Mouse (Mus musculus): ENCODE results near the gene Otud1.

The Otud1 gene

DNA sequence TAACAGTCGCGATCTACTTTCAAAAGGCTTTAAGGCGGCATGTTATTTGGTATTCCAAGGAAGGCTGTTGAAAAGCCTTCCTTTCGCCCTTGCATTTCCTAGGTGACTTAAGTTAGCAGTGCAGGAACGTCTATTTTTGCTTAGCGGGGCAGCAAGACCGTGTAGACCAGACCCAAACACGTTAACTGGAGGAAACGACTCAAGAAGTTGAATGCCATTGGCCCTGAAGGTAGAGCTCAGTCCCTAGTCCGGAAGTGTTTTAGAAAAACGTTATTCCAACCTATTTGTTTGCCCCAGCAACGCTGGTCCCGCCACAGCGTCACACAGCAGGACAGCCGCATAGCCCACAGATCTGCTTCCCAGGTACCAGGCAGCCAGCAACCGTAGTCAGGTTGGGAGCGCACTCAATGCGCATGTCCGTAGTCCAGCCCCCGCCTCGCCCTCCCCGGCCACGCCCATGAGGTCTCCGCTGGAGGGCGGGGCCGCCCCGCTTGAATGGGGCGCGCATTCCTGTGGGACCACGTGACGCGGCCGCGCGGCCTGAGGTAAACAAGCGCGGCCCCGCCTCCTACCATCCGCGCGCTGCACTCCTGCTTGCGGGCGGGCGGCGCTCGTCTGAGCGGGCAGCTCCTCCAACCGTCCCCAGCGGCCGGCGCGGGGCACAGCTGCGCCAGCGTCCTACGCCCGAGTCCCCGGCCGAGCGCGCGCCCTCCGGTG, at the start of gene Otud1:
Gene Otud1, plus strand, starts transcription at position 595 of the 717 bp plus-strand sequence.
- DNase-seq (ENCODE audit: low read depth in 1 of 2, low spot score in 2 of 2): peak; percentile 75 to 88

DNA sequence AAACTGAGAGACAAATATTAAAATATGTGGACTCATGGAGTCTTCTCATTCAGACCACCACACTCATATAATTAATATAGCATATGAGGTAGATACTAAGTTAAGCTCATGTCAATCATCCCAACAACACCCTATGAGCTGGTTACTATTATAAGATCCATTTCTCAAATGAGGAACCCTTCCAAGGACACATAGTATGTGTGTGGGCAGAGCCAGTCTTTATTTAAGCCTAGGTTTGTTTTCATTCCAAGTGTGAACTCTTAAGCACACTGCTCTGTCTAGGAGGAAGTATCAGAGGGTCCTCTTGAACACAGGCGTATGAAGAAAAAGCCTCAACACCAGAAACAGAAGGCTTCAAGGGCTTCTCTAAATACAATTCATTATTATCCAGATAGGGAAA, 49.7 kb upstream of the Otud1 start:
- no peak for DNase-seq (ENCODE audit: low read depth in 1 of 2, low spot score in 2 of 2)

DNA sequence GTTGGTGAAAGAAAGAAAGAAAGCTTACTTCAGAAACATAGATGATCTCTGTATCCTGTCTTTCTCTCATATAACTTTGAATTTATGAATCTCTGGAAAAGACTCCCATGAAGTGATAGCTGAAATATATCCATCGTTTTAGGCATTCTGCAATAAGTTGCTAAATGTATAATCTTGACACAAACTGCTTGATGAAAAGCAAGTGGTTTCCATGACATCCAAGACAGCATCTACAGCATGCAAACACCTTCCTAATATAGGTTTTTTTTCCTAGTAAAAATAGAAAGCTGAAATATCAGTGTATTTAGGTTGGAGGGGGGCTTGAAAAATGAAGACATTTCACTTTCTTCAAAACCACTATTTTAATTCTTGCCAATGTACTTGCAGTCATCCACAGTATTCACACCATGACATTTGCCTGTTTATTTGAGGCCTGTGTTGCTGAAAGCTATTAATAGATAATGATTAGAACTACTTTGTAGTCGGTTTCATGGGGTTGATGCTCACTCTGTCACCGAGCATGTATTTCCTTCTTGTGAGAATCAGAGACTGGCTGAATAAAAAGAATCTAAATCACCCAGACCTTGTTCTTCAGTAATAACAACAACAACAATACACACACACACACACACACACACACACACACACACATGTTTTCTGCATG, 49.0 kb upstream of the Otud1 start:
- no peak for DNase-seq (ENCODE audit: low read depth in 1 of 2, low spot score in 2 of 2)

DNA sequence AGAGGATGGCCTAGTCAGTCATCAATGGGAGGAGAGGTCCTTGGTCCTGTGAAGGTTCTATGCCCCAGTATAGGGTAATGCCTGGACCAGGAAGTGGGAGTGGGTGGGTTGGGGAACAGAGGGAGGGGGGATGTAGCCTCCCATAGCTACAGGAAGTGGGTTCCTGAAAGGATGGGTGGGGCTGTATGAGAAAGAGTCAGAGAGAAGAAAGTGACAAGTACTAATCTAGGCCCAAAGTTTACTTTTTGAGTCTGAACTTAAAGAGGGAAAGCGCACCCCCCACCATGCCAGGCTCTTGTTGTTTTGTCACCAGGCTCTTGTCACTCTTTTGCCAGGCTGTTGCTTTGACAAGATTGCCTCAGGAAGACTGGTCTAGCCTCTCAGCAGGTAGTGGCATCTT, 35.5 kb upstream of the Otud1 start:
- no peak for DNase-seq (ENCODE audit: low read depth in 1 of 2, low spot score in 2 of 2)

DNA sequence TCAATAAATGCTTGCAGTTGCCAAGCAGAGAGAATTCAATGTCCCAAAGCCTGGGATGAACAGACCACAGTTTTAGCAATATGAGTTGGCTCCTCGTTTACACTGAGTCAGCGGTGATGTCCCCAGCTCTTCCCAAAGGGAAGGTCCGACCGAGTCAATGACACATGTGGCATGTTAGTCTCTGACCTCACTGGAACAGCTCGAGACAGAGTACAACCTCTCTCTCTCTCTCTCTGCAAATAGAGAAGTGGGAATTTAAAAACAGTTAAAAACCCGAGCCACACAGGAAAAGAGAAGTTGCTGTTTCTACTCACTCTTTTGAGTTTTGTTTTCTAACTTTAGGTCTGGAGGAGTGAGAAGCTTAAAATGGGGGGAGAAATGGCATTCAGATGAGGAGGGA, 30.5 kb upstream of the Otud1 start:
- peak; percentile 15 to 31 for DNase-seq (ENCODE audit: low read depth in 1 of 2, low spot score in 2 of 2)

DNA sequence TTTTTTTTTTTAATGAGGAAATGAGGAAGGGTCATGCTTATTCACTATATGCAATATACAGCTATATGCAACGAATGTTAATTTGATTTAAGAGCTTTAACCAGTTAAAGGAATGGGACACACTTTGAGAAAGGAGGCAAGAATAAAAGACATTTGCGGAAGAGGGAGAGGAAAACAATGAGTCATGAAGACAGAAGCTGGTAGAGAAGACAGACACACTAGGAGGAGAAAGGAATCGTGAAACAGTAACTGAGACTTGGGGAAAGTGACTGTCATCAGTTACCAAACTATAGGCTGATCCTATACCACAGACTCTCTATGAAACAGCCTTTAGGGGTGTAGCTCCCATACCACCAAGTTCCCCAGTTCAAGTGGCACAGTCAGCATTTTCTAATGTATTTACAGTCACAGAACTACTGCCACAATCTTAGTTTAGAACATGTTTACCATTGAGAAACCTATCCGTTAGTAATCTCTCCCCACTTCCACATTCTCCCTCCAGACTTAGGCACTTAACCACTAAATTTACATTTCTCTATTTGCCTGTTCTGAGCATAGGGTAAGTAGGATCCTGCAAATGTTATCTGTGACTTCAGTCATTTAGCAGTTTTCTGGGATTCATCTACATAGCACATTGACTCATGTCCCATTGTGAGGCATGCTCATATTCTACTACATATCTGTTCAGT, 29.5 kb upstream of the Otud1 start:
- DNase-seq (ENCODE audit: low read depth in 1 of 2, low spot score in 2 of 2): peak; percentile 14 to 26

DNA sequence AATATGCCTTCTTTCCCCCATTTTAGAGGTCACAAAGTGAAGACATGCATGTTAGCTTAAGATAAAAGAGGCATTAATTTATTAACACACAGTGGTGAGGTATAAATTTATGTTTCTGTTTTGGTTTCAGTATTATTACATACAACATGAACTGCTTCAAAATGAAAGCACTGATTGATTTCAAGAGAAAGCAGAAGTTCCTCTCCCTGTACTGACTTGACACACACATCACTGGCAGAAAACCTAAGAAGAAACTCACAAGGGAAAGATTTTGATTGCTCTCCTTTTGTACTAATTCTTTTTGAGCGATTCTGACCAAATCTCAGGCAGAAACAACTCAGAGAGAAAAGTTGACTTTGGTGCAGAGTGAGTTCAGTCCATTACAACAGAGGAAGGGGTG, 27.0 kb upstream of the Otud1 start:
- DNase-seq (ENCODE audit: low read depth in 1 of 2, low spot score in 2 of 2): no peak

DNA sequence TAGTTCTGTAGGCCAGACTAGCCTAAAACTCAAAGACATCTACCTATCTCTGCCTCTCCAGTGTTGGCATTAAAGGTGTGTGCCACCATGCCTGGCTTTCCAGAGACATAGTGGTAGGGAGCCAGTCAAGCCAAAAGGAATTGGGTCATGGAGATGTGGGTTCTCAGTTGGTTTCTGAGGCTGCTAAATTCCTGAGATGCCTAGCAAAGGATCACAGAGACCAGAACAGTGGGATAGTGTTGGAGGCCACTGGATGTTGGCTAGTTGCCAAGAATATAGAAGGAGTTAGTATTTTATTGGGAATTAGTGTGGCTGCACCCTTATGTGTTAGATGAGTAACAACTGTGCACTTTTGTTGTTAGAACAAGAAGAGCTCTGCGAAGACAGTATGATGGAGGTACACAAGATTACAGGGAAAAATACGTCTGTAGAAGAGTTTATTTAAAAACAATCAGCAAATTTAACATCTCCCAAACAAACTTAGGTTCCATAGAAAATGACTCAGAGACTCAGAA, 24.1 kb upstream of the Otud1 start:
- no peak for DNase-seq (ENCODE audit: low read depth in 1 of 2, low spot score in 2 of 2)

DNA sequence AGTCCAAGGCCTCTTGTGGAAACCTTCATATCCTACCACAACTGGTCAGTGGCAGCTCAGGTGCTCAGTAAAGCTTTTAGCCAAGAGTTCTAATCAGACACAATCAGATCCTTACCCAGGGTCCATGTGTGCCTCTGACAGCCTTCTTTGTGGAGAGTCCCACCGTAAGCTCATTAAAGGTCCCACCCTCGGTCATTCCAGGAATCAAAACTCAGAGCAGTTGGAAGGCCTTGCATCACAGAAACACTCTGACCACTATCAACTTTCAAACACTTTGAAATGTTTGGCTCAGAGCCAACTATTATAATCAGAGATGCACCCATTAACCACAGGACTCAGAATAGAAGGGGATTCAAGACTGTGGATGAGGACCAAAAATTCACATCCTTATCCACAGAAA, 12.4 kb upstream of the Otud1 start:
- DNase-seq (ENCODE audit: low read depth in 1 of 2, low spot score in 2 of 2): no peak

DNA sequence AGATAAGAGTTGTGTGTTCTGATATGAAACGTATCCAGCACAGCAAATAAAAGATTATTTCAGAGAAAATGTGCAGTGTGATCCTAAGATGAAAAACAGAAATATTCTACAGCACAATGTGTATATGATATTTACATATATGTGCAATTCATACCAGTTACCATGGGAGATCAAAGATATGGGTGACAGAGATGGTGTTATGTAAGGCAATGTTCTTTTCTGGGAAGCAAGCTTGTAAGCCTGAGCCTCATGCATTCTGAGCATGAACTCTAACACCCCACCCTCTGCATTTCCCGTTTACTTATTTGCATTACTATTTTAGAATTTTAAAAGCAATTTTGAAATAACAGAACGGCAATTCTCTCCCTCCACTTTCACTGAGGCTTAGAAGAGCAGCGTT, 11.4 kb upstream of the Otud1 start:
- DNase-seq (ENCODE audit: low read depth in 1 of 2, low spot score in 2 of 2): no peak

DNA sequence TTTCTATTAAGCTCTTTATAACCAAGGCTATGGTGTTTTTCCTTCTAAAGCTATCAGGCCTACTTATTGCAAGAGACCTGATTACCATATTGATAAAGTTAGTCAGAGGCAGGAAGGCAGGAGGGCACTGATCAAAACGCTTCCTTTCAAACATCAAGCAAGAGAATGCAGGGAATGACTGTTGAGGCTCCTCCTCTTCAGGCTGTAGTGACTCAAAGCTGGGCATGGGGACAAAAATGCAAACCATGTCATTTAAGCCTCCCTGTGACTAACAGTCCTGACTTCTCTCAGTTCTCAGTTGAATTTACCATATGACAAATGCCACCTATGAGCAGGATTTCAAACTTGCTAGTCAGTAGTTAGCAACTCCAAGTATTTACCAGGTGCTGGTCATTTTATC, 10.6 kb upstream of the Otud1 start:
- DNase-seq (ENCODE audit: low read depth in 1 of 2, low spot score in 2 of 2): no peak

DNA sequence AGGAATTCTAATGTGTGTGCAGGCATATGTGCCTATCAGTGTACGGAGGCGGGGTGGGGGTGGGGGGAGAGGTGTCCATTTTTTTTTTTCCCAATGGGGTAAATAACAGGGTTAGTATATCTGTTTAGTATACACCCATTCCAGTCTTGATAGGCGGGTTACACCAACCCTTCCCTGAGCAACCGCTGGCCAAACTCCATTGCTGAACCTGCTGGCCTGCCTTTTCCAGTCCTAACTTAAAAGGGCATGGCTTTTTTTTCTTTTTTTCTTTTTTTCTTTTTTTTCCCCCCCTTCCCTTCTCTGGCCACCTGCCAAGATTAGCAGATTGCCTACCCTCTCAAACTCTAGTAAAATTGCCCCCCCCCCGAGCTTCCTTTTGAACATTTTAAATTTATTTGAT, 1.1 kb upstream of the Otud1 start:
- no peak for DNase-seq (ENCODE audit: low read depth in 1 of 2, low spot score in 2 of 2)

DNA sequence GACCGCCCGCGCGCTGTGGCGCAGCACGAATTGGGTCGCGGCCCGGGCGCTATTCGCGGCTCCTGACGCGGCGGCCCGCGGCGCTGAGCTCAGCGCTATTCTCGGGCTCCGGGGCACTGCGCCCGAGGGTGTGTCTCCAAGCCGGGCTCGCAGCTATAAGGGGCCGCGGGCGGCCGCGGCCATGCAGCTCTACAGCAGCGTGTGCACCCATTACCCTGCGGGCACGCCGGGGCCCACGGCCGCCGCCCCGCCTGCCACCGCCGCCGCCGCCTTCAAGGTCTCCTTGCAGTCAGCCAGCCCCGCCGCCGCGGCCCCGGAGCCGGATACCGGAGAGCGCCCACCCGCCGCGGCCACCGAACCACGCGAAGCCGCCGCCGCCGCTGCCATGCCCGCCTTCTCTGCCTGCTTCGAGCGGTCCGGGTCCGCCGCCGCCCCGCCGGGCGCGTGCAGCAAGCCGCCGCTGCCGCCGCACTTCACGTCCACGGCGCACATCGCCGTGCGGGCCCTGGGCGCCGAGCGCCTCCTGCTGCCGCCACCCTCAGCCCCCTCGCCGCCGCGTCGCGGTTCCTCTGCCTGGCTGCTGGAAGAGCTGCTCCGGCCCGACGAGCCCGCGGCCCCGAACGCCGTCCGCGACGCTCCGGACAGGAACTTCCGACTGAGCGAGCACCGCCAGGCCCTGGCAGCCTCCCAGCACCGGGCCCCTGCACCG, 483 bp downstream of the Otud1 start:
- DNase-seq (ENCODE audit: low read depth in 1 of 2, low spot score in 2 of 2): peak in 1 of 2 experiments; percentile 55

DNA sequence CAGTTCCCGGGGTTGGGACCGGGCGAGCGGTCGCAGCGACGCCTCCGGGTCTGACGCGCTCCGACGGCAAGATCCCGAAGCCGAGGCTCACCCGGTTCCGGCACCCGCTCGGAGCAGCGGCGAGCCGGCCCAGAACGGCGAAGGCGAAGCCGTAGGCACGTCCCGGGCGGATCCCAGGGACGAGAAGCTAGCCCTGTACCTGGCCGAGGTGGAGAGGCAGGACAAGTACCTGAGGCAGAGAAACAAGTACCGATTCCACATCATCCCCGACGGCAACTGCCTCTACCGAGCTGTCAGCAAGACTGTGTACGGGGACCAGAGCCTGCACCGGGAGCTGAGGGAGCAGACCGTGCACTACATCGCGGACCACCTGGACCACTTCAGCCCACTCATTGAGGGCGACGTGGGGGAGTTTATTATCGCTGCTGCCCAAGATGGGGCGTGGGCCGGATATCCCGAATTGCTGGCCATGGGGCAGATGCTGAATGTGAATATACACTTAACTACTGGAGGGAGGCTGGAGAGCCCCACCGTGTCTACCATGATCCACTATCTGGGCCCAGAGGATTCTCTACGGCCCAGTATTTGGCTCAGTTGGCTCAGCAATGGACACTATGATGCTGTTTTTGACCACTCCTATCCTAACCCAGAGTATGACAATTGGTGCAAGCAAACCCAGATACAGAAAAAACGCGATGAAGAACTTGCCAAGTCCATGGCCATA, 1.3 kb downstream of the Otud1 start:
- peak in 1 of 2 experiments; percentile 6 for DNase-seq (ENCODE audit: low read depth in 1 of 2, low spot score in 2 of 2)

DNA sequence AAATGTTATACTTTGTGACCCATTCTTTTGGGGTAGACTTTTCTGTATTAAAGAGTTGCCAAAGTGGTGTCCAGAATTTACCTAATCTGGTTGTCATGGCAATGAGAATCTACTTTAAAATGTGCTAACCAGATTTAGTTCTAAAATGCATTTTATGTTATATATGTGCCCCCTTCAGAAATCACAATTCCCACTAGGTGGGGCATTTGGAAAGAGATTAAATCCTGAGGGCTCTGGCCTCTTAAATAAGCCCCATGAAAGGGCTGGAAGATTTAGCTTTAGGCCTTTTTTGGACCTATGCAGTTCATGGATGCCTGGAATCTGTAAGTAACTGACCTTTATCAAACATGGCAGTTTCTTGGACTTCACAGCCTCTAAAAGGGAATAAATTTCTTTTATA, 3.3 kb downstream of the Otud1 start:
- no peak for DNase-seq (ENCODE audit: low read depth in 1 of 2, low spot score in 2 of 2)

DNA sequence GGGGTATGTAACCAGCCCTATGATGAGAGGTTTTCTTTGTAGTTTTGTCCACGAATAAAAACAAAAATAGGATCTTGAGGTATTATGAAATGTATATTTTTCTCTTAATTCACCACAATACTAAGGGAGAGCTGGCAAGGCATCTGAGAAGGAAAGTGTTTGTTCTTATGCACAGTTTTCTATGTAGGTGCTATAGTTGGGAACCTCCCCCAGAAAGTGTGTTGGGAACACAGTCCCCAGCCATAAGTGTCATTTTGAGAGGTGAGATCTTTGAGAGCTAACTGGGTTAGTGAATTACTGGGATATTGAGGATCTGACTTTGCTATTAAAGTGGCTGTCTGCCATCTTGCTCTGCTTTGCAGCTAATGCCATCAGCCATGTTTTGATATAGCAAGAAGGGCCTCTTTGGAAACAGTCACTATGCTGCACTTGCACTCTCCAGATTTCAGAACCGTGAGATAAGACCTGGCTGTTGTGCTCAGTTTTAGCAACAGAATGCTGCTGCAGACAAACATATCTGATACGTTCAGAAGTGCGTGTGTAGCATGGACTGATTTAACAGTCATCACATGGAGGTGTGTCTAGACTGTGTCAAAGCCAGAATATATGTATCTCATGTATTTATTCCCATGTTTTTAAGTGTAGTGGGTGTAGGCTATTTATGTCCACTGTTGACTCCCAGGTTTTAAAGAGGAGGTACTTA, 5.7 kb downstream of the Otud1 start:
- no peak for DNase-seq (ENCODE audit: low read depth in 1 of 2, low spot score in 2 of 2)

DNA sequence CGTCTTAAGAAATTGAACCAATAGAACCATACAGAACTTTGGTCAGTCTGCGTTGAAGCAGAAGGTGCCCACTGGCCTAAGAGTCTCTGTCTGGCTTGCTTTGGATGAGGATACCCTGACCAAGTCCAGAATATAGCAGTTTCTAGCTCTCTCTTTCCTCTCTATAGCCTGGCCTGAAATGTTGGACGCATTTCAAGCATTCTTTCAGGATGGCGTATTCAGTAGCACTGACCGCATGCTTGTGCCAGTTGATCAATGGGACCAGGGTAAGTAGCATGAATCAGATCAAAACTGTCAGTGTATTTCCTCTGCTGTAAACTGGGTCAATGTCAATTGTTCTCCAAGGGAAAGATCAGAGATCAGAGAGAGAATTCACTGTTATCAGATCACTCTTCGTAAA, 6.6 kb downstream of the Otud1 start:
- DNase-seq (ENCODE audit: low read depth in 1 of 2, low spot score in 2 of 2): no peak

DNA sequence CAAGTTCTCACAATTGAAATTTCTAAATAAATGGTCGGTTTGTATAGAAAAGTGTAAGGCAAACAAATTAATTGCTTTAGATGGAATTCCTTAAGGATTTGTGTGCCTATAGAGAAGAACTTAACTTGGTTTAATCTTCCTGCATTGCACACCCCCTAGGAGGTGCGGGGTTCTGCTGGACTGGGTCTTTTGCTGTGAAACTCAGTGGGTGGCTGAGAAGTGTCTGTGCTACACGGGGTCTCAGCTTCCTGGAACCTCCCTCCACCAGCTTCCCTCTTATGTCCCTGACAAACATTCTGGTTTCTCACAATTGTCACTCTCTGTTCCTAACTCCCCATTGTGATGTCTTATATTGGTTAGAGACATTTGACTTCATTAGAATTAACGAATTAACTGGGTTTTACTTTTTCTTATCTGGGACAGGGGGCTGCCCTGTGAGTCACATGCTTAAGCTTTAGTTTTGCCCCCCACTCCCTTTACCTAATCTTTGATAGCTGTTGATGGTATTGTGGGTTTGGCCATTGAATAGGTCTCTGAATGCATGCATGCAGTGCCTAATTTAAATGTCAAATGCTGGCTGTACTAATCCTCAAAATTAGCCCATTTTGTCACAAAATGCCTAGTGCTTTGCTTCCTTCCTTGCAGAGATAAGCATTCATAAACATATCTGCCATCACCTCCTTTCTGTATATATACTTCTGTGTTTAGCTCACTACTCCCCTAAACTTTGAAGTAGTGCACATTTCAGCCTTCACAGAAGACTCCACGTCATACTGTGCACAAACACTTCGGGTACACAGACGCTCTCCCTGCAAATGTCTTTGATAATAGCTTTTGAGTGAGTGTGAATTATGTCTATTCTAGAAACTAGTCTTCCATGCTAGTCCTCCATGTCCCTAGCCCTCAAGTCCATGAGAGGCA, 7.3 kb downstream of the Otud1 start:
- DNase-seq (ENCODE audit: low read depth in 1 of 2, low spot score in 2 of 2): no peak

DNA sequence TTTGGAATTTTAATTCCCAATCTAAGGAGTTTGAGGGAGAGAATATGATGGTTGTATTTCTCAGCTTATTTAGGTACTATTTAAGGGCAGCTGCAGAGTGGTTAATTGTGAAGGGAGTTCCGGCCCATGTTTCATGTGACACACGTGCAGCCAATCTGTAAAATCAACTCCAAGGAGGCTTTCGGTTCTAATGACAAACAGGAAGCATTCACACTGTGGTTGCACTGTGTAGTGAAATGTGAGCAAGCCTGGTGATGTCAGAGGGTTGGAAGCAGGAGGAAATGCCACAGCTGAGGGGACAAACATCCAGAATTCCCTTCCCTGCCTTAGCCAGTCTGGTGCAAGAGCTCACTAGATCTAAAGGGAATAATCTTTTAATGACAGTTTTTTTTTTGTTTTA, 8.3 kb downstream of the Otud1 start:
- peak in 1 of 2 experiments; percentile 11 for DNase-seq (ENCODE audit: low read depth in 1 of 2, low spot score in 2 of 2)

All from monocyte, adult 2 months (primary cell).